Mouse (Mus musculus) myocyte (in vitro differentiated cells): ENCODE measurements at regions not wholly inside any gene's neighbourhood (a gene's known extent, or its start where the extent isn't known, plus 50 kb on each side); places are given as distances from the start of the nearest gene placed in this dataset.

Experiments used
- CEBPB ChIP-seq: IDR thresholded peaks from 2 replicates; pipeline ENCODE4 v1.6.1; 2011; ENCODE audit warnings: mild to moderate bottlenecking, moderate library complexity; ENCODE audit not compliant: poor library complexity, insufficient read depth, severe bottlenecking
- E2F4 ChIP-seq: IDR thresholded peaks from one replicate; pipeline ENCODE4 v1.6.1; 2011; ENCODE audit warnings: mild to moderate bottlenecking, control low read depth, moderate library complexity; ENCODE audit not compliant: insufficient read depth
- MAX ChIP-seq: IDR thresholded peaks from one replicate; pipeline ENCODE4 v1.6.1; 2011; ENCODE audit warnings: low read depth, mild to moderate bottlenecking, control low read depth
- MYOG ChIP-seq, 3 experiments: IDR thresholded peaks; one replicate each; pipeline ENCODE4 v1.6.1; 2011; ENCODE audit warnings: control low read depth in 2 of 3, low read depth in 2 of 3, mild to moderate bottlenecking in 2 of 3; ENCODE audit not compliant: insufficient read length in 2 of 3, control insufficient read depth in 1 of 3, insufficient read depth in 1 of 3
- POLR2A ChIP-seq: IDR thresholded peaks from one replicate; pipeline ENCODE4 v1.6.1; 2011; ENCODE audit warnings: low read depth, mild to moderate bottlenecking, control low read depth, moderate library complexity; ENCODE audit not compliant: insufficient read length
- POLR2AphosphoS2 ChIP-seq: IDR thresholded peaks from one replicate; pipeline ENCODE4 v1.6.1; 2011; ENCODE audit warnings: low read depth, control low read depth; ENCODE audit not compliant: insufficient read length
- REST ChIP-seq: IDR thresholded peaks from one replicate; pipeline ENCODE4 v1.6.1; 2011; ENCODE audit warnings: mild to moderate bottlenecking, control low read depth, moderate library complexity; ENCODE audit not compliant: insufficient read depth, insufficient read length
- TCF12 ChIP-seq: IDR thresholded peaks from one replicate; pipeline ENCODE4 v1.6.1; 2011; ENCODE audit warnings: mild to moderate bottlenecking, control low read depth; ENCODE audit not compliant: poor library complexity, insufficient read depth, severe bottlenecking
- TCF3 ChIP-seq: IDR thresholded peaks from one replicate; pipeline ENCODE4 v1.6.1; 2011; ENCODE audit warnings: low read depth, control low read depth; ENCODE audit not compliant: insufficient read length

DNA sequence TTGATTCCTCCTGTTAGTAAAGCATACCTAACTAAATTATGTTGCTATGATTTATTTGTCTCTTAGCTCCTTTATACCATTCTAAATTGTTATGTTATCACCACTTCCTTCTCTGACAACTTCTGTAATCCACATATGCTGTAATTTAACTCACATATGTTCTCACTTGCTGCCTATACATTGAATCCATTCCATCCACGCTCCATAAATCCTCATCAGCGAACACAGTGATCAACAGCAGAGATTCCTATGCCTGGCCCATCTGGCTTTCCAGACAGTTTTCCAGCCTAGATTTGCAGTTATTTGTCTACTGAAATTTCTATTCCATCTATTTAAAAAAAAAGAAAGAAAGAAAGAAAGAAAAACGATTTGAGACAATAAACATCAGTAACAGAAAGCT is 308.4 kb upstream of the Lsamp start:
- TF ChIP-seq POLR2A (no peak), MYOG (IDR thresholded peaks at IDR 0.05; ENCODE audit: control insufficient read depth in 1 of 3, insufficient read depth in 1 of 3, insufficient read length in 2 of 3, low read depth in 2 of 3) (no peak), E2F4 (no peak), CEBPB (no peak), TCF12 (no peak), REST (no peak), TCF3 (no peak), MAX (no peak), POLR2AphosphoS2 (no peak)
